Mouse (Mus musculus) CH12F3 (cell line): Measurements from ENCODE around the gene Vps53.
"Not testable (repeated sequence)": the region's sequence is repeated elsewhere in the genome, so short reads cannot be mapped to it uniquely, and the experiment has no call there.

Experiments used
- in situ Hi-C: fragments of 300-500 bp; cut with MboI; formaldehyde crosslinking; loops from 2 replicates; pipeline ENCODE4 v1.14.3; 2020; ENCODE audit warnings: low sequenced_read_pairs

The Vps53 gene

GRCm38 (mm10) chr11:76179495-76180145 is at the start of gene Vps53, which contains the start of gene Fam57a:
Gene Vps53 (minus strand): TSS chr11:76179647.
Gene Fam57a (plus strand): TSS chr11:76179671.
- in situ Hi-C loops, result no loop called here

- in situ Hi-C loops, result no loop called here
Observed at GRCm38 (mm10) chr11:76225051-76225450, 45.6 kb upstream of the Vps53 start.

GRCm38 (mm10) chr11:76224631-76225030 is 45.2 kb upstream of the Vps53 start:
- in situ Hi-C loops, result no loop called here

GRCm38 (mm10) chr11:76217390-76217800 is 37.9 kb upstream of the Vps53 start, which contains the start of the genes Dbil5 and Gemin4:
Gene Dbil5 (plus strand): TSS chr11:76217608.
Gene Gemin4 (minus strand): TSS chr11:76217664.
- in situ Hi-C loops, result no loop called here

- in situ Hi-C loops, result no loop called here
Observed at GRCm38 (mm10) chr11:76216681-76217389, 37.4 kb upstream of the Vps53 start.

GRCm38 (mm10) chr11:76216049-76216540 is 36.6 kb upstream of the Vps53 start:
- in situ Hi-C loops, result no loop called here

GRCm38 (mm10) chr11:76215011-76215410 is 35.6 kb upstream of the Vps53 start:
- in situ Hi-C loops, result no loop called here

- in situ Hi-C loops, result no loop called here
Observed at GRCm38 (mm10) chr11:76213841-76214240, 34.4 kb upstream of the Vps53 start.

GRCm38 (mm10) chr11:76211595-76211994 is 32.1 kb upstream of the Vps53 start:
- in situ Hi-C loops, result not testable (repeated sequence)

GRCm38 (mm10) chr11:76210228-76210985 is 31.0 kb upstream of the Vps53 start:
- in situ Hi-C loops, result no loop called here

- in situ Hi-C loops, result no loop called here
Observed at GRCm38 (mm10) chr11:76206793-76207192, 27.3 kb upstream of the Vps53 start.

GRCm38 (mm10) chr11:76201761-76202674 is 22.6 kb upstream of the Vps53 start:
- in situ Hi-C loops, result no loop called here

- in situ Hi-C loops, result no loop called here
Observed at GRCm38 (mm10) chr11:76196977-76197469, 17.6 kb upstream of the Vps53 start.

GRCm38 (mm10) chr11:76196275-76196976 is 17.0 kb upstream of the Vps53 start:
- in situ Hi-C loops, result no loop called here

GRCm38 (mm10) chr11:76186908-76187307 is 7.5 kb upstream of the Vps53 start:
- in situ Hi-C loops, result no loop called here

- in situ Hi-C loops, result no loop called here
Observed at GRCm38 (mm10) chr11:76183745-76184144, 4.3 kb upstream of the Vps53 start.

GRCm38 (mm10) chr11:76180146-76180540 is 696 bp upstream of the Vps53 start:
- in situ Hi-C loops, result no loop called here

GRCm38 (mm10) chr11:76178726-76179494 is 537 bp downstream of the Vps53 start:
- in situ Hi-C loops, result no loop called here

- in situ Hi-C loops, result no loop called here
Observed at GRCm38 (mm10) chr11:76170207-76170606, 9.2 kb downstream of the Vps53 start.
